Mouse (Mus musculus) gastrocnemius, adult 18-20 months (tissue): ENCODE measurements around the gene Nutm1. TPM values are rescaled to one million over a fixed set of nuclear protein-coding genes. Genes with fewer than 3 reads are reported as not detected.
"Not testable (repeated sequence)": the region's sequence is repeated elsewhere in the genome, so short reads cannot be mapped to it uniquely, and the experiment has no call there.

Experiments used
- DNase-seq: peaks from one replicate; pipeline ENCODE4 v3.0.0; 2021; ENCODE audit warnings: low spot score
- long read RNA-seq, 2 experiments: library from polyadenylated mRNA; stranded (forward); transcript quantifications; one replicate each; pipeline ENCODE4 v2.0.0; 2021
- total RNA-seq, 2 experiments: library from RNA; stranded (reverse); gene quantifications; 2 replicates each; pipeline ENCODE4 v1.2.3; 2021

Nutm1 gene
- not detected for total RNA-seq
- long read RNA-seq, experiment 1: 0 reads
- long read RNA-seq, experiment 2: 0 reads

DNA sequence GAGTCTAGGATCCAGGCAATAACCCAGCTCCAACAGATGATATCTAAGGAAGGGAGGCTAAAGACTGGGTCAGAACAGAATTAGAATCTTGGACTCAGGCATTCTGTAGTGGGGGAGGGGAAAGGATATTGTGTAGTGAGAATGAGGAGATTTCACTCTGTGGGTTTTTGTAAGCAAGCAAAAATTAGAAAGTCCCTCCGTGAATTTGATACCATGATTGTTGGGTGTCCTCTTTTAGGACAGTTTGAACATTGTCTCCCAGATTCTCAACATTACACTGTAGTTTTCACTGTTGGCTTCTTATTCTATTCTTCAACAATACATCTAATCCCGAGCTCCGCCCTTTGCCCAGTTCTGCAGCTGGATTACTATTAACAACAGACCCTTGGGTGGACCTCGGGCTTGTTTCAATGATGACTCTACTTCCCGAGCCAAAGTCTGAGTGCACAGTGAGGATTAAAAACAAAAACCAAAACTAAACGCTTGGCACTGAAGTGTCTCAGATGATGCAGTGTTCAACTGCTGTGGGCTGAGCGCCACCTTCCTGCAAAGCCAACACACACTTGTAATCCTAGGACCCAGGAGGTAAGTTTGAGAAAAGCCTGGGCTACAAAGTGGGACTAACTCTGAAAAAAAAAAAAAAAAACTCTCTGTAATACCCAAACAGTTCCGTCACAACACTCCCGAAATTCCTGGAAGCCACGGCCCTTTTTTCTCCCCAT lies at the start of gene Nutm1:
Nutm1 (minus strand) TSS at position 51 of the 722 bp plus-strand sequence.
- peak; percentile 48 for DNase-seq

DNA sequence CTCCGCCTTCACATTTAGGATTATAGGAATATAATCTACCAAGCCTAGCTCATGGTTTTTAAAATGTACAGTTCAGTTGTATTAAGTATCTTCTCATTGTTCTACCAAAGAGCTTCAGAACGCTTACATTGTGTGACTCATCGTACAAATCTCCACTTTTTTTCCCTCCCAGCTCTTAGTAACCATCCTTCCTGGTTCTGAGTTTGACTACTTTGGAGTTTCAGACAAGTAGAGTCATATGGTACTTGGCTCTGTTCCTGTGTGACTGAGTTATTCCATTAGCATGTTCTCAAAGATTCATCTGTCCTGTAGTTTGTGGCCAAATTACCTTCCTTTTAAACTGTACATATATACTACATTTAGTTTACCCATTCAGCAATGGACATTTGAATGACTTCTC lies 49.6 kb upstream of the Nutm1 start:
- DNase-seq: no peak

DNA sequence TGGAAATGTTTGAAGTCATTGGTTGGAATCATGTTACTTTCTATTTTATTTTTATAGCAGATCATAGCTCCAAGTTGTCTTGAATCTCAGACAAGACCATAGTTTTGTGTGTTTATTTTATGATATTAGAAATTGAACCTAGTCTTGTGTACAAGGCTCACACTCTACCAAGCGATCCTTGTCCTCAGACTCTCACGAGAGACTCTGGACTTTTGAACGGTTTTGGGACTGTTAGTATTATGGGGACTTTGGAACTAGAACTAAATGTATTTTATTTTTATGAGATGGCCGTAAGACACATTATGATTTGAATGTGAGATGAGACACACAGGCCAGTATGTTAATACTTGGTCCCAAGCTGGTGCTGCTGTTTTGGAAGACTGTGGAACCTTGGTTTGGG lies 39.1 kb upstream of the Nutm1 start:
- no peak for DNase-seq

DNA sequence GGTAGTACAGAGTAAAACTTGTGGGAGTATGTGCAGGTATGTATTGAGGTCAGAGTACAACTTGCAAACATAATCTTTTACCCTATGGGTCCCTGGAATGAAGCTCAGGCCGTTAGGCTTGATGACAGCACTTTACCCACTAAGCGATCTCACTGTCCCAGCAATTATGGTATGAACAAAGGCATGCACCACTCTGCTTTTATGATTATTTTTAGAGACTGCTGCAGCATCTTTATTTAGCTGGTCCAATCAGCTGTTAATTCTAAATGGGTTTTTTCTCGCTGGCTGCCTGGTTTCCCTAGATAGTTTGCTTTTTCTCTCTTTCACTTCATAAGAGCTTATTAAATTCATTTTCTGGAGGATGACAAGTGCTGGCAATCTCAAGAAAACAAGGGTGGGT lies 37.1 kb upstream of the Nutm1 start:
- DNase-seq: no peak

DNA sequence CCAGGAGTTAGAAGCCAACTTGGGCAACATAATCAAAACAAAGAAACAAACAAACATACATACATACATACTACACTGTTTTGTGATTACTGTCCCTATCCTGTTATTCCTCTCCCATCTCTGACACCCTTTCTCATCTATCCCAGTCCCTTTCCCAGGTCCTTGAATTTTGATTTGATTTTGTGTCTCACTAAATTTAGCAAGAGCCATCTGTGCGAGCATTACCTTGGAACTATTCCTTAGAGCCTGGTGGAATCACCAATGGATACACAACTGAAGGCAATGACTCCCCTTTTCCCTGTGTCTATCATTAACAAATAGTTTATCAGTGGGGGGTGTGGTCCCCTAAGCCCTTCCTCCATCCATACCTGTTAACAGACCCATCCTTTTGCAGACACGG lies 33.7 kb upstream of the Nutm1 start:
- DNase-seq: no peak

DNA sequence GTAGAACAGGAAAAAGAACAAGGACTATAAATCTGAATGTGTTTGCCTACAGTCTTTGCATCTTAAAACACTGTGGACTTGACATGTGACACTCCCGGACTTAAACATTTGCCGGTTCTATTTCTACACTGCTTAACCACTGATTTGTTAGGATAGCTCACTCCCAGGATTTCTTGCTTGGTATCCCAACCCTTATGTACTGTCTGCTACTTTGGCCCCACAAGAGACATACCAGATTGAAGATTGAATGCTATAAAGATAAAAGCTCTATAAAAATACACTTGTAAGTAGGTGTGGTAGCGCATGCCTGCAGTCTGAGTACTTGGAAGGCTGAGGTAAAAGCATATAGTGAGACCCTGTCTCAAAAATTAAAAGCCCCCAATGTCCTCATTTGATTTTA lies 30.4 kb upstream of the Nutm1 start:
- DNase-seq: no peak

DNA sequence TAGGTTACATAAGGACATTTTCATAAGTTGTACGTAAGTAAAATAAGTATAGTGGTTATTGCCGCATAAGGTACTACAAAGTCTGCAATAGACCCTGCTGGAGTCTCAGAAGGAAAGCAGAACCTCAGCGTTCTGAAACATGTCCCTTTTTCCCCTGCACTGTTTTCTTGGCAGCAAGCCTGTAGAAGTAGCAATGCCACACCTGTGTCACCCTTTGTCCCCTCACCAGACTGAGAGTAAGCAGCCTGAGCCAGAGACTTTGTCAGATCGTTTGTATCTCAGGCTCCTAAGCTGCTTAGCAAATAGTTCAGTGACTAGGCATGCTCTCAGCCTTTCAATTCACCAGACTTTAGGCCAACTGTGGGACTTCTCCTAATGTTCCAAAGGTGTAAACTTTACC lies 28.0 kb upstream of the Nutm1 start:
- DNase-seq: no peak

DNA sequence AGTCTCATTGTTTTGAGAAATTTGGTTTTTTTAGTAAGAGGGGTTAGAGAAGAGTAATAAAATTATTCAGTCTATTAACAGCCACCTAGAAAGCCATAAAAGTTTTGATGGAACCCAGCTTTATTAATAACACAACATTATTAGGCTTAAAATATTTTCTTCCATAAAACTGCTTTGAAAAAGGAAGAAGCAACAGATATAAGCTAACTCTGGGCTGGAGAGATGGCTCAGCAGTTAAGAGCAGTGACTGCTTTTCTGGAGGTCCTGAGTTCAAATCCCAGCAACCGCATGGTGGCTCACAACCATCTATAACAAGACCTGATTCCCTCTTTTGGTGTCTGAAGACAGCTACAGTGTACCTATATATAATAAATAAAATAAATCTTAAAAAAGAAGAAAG lies 27.0 kb upstream of the Nutm1 start:
- DNase-seq: not testable (repeated sequence)

DNA sequence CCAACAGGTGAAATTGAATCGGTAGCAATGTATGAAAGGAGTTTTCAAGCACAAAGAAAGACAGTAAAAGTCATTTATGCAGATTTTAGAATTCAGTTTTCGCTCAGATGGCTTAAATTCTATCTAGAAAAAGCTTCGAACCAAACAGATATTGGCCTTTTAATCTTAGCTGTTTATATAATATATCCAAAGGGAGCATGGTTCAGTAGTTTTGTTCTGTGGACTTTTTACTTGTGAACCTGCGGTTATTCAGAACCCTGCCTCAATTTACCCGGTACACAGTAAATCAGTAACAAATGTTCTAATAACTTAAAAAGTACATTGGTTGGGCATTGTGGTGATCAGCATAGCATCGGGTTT lies 25.9 kb upstream of the Nutm1 start:
- no peak for DNase-seq

DNA sequence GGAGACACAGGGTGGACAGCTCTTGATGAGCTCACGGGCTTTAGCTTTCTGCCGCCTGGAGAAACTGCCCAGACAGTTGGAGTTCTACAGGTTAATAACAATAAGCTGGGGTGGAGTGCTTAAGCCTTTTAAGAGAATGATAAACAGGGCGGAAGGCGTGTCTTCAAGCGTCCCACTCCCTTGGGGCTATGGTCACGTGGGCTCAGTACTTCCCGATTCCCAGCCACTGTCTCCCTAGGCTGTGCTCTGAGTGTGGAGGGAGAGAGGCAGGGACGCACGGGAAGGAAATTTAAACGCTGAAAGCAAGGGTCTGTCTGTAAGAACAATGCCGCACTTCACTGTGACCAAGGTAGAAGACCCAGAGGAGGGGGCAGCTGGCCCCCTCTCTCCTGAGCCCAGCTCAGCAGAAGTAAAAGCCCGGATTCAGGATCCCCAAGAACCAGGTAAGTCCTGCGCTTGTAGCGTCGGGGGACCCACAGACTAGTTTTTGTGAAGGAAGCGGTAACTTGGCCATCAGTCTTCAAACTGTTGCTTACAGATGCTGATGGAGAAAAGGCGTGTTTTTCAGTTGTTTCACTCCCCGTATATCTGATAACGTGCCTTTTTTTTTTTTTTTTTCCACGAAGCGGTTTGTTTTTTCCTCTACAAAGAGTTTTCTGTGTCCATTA lies 25.4 kb upstream of the Nutm1 start:
- DNase-seq: peak; percentile 66

DNA sequence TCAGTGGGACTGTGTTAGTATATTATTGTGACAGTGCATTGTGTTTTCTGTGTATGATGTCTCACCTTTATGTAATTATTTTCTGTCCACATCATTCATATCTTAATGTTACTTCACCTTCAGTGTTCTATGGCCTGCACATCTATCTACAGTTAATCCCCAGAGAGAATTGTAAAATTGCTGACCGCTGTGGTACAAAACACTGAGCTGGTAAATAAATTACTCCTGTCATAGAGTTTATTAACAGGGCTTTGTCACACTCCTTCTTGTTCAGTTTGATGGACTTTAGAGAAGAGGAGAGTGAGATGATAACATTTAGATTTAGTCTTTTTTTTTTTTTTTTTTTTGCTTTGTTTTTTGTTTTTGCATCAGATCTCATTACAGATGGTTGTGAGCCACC lies 23.8 kb upstream of the Nutm1 start:
- no peak for DNase-seq

DNA sequence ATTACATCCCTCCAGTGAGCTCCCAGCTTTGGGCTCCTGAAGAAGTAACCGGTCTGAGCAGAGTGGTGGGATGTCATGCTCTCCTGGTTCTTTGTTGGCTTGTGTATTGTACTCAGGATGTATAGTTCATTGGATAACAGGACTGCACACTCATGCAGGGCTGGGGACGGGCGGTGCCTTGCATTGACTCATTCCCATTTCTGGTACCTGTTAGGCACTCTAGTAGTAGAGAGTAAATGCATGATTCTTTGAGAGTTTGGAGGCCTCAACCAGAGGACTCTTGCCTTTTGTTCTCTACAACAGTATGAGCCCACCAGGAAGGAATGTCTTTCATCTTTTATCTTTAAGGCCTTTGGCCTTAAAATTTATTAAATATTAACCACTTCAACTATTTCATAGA lies 17.8 kb upstream of the Nutm1 start:
- no peak for DNase-seq

DNA sequence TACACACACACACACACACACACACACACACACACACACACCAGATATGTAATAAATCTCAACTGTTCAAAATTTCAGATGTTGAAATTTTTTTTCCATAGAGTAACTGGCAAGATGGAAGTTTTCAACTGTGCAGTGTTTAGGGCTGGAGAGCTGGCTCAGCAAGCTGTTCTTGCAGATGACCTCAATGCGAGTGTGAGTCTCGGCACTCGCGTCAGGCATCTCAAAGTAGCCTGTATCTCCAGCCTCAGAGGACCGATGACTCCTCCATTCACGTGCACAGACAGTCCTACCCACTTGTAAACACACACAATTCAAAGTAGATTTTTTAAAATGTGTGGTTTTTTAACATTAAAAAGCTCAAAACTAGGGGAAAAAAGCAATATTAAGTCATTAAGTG lies 14.4 kb upstream of the Nutm1 start:
- DNase-seq: no peak

DNA sequence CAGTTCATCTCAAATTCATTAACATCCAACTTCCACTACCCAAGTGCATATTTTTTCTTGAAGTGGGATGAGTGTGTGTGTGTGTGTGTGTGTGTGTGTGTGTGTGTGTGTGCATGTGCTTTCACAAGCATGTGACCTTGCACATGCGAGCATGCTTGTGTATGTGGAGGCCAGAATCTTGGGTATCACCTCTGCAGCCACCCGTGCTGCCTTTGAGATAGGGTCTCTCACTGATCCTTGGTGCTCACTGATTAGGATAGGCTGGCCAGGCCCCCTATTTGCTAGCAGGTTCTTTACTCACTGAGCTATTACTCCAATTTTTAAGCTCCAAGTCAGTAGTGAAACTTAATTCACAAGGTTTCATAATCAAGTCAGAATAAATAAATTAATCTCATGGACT lies 13.8 kb upstream of the Nutm1 start:
- DNase-seq: no peak

DNA sequence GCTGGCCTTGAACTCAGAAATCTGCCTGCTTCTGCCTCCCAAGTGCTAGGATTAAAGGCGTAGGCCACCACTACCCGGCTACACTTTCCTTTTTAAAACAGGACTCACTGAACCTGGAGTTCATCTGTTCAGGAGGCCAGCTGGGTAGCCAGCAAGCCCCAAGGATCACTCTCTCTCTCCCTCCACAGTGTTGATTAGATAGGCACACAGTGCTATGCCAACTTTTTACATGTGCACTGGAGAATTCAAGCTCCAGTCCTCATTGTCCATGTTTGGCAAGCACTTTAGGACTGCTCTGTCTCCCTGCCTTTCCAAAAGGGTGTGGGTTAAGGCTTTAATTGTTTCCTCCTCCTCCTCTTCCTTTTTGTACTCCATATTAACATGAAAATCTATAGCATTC lies 10.9 kb upstream of the Nutm1 start:
- no peak for DNase-seq

DNA sequence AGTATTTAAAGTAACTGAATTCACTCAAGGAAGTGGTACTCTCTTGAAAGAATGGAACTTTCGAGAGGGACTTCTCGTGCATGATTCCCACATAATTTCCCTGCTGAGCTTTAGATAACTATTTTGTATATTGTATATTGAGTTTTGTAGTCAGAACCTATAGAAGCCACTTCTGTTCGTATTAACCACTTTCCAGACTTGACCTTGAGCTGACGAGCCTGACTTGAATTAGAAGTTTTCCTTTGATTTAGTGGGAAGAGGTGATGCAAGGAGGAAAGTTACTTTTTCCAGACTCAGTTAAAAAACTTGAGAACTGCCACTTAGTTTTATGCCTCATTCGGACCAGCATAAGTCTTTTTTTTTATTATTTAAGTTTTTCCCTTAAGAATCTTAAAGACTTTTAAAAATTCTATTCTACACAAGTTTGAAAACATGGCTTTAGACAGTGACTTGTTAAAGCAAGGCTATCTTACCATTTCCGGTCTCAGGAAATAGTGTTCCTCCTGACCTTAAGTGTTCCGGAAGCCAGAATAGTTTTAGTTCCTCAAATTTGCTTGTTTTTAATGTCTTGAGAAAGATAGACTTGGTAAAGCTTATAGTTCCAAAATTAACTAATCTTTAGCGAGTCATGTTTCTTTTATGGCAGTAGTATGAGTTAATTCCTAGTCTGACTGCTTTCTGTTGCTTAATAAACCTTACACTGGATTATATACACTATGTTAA lies 8.6 kb upstream of the Nutm1 start:
- no peak for DNase-seq

DNA sequence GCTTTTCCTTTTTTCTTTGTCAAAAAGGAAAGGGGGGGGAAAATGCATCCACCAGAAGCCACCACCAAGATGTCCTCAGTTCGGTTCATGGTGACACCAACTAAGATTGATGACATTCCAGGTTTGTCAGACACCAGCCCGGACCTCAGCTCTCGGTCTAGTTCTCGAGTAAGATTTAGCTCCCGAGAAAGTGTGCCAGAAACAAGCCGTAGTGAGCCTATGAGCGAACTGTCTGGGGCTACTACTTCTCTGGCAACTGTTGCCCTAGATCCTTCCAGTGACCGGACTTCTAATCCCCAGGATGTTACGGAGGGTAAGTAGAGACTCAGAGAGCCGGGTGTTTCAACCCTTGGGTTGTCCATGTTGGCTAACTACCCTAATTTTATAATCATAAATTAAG lies 7.7 kb upstream of the Nutm1 start:
- peak; percentile 59 for DNase-seq

DNA sequence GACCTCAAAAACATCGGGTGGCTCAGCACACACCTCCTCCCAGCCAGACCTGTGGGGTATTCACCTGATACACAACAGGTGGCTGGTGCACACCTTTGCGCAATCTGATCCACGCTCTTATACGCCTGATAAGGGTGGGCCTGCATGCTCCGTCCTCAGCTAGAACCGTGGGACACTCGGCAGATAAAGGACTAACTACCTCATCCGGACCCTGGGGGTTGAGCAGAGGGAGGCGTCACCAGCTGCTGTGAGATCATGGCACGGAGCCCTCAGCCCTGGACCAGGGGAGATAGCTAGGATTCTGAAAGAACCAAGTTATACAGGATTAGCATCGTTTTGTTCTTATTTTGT lies 7.1 kb upstream of the Nutm1 start, which contains the start of gene Gm21985:
Gm21985 (plus strand) TSS at position 73 of the 351 bp plus-strand sequence.
- DNase-seq: peak; percentile 58

DNA sequence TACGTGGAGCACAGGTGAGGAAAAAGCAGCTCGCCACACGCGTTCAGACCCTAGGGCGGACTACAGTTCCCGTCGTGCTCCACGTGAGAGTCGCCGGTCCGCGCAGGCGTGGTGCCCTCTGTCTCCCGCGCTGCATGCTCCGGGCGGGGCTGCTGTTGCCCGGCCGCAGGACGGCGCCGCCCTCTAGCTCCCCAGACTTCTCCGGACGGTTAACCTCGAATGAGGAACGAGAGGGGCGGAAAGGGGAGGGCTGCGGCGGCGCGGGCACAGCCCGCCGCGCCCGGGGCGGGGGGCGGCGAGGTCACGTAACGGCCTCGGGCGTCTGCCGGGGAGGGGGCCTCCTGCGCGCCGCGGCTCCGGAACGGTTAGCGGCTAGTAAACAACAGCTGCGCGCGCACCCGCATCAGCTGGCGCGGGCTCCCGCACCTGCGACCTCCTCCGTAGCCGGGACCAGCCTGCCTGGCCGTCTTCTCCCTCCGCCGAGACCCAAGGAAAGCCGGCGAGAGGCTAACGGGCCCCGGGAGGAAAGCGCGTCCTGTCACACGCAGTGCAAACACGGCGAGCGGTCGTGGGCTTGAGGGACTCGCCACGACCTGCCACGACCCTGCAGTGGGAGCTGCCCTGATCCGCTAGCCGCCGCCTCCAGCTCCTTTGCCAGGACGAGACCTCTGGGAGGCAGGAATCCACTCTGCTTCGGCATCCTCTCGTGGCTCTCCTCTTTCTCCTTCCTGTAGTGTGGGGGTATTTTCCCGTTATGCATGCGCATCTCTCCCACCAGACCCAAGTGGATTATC lies 6.6 kb upstream of the Nutm1 start, which contains the start of gene Slc12a6:
Slc12a6 (plus strand) TSS at position 378 of the 794 bp plus-strand sequence.
- peak; percentile 93 for DNase-seq

DNA sequence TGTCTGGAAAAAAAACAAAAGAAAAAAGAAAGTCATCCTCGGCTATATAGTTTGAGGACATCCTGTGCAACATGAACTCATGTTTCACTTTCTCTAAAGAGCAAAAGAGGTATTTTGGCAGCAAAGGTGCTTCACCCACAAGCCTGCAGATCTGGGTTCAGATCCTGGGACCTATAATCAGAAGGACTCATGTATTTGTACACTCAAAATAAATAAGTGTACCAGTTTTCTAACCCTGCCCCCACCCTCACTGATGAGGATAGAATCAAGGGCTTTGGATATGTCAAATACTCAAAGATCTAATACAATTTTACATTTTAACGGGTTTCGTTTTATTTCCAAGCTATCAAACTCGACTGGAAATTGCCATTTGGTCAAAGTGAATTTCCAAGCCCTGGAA lies 5.3 kb upstream of the Nutm1 start:
- no peak for DNase-seq

DNA sequence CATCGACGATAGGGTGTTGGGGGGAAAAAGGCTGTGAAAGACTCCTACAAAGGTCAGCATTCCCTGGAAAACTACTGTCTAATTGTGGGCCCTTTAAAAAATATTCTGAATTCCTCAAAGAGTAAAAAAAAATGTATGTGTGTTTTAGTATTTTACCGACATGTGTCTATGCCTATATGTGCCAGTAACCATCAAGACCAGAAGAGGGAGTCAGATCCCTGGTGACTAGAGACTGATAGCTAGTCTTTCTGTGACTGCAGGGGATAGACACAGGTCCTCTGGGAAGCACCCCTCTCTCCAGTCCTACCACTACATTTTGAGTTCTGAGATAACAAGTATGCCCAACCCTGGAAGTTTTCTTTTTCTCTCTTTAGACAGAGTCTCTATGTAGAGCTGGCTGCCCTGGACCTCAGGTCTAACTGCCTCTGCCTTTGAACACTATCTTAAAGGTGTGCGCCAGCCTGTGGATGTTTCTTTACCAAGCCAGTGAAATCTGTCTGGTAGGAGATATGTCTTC lies 3.7 kb upstream of the Nutm1 start:
- DNase-seq: no peak
